Mouse (Mus musculus) heart, postnatal 0 days (tissue): ENCODE results near the gene Rhobtb3. TPM values are rescaled to one million over a fixed set of nuclear protein-coding genes. Genes with fewer than 3 reads are reported as not detected.

Source experiments
- ATAC-seq: fragments of 200-750 bp; cut with Nextera tagmentation; 2 replicates; pipeline ENCODE4 v1.8.0; 2017; ENCODE audit warnings: low read depth, moderate number of reproducible peaks, moderate library complexity; ENCODE audit not compliant: insufficient read depth
- DNase-seq: peaks from one replicate; pipeline ENCODE4 v3.0.0-alpha.2; 2016; ENCODE audit warnings: low spot score
- H3K27ac ChIP-seq: fragments of 300-500 bp; sonication (generic); 2 replicates; pipeline ENCODE4 v1.5.1; 2014; ENCODE audit warnings: low read depth, mild to moderate bottlenecking
- H3K27me3 ChIP-seq: fragments of 300-500 bp; sonication (generic); 2 replicates; pipeline ENCODE4 v1.6.1; 2014; ENCODE audit warnings: low read length, mixed read lengths; ENCODE audit not compliant: control insufficient read depth, insufficient read depth
- H3K36me3 ChIP-seq: fragments of 300-500 bp; sonication (generic); replicated peaks from 2 replicates; pipeline ENCODE4 v1.6.1; 2014; ENCODE audit warnings: low read length, mixed read lengths; ENCODE audit not compliant: control insufficient read depth, insufficient read depth
- H3K4me1 ChIP-seq: fragments of 300-500 bp; sonication (generic); 2 replicates; pipeline ENCODE4 v1.6.1; 2014; ENCODE audit warnings: antibody characterized with exemption; ENCODE audit not compliant: control insufficient read depth, insufficient read depth
- H3K4me2 ChIP-seq: fragments of 300-500 bp; sonication (generic); 2 replicates; pipeline ENCODE4 v1.6.1; 2014; ENCODE audit warnings: low read depth, mild to moderate bottlenecking, low read length, moderate library complexity
- H3K4me3 ChIP-seq: fragments of 300-500 bp; sonication (generic); 2 replicates; pipeline ENCODE4 v1.5.1; 2014; ENCODE audit warnings: low read depth, low read length
- H3K9ac ChIP-seq: fragments of 300-500 bp; sonication (generic); replicated peaks from 2 replicates; pipeline ENCODE4 v1.6.1; 2014; ENCODE audit warnings: low read depth, low read length, mixed read lengths
- H3K9me3 ChIP-seq: fragments of 300-500 bp; sonication (generic); replicated peaks from 2 replicates; pipeline ENCODE4 v1.6.1; 2016; ENCODE audit warnings: low read length; ENCODE audit not compliant: control insufficient read depth
- CTCF ChIP-seq: IDR thresholded peaks from 2 replicates; pipeline ENCODE4 v1.5.1; 2016; ENCODE audit warnings: antibody characterized with exemption, control low read depth, low read depth
- EP300 ChIP-seq: IDR thresholded peaks from 2 replicates; pipeline ENCODE4 v1.6.1; 2016; ENCODE audit warnings: antibody characterized with exemption, low read depth
- WGBS: fragments of 180-500 bp; shearing (Covaris S2); extraction: QIAGEN DNeasy Blood & Tissue Kit; methylation state at CpG from one replicate; pipeline ENCODE4 v1.1.7; 2014; 5-methylcytosine and 5-hydroxymethylcytosine counted together
- polyA plus RNA-seq: library from polyadenylated mRNA; unstranded; fragments of >200 nt; fragmentation: Nextera tagmentation; extraction: Ambion mirVana; gene quantifications from 2 replicates; pipeline ENCODE4 v1.2.1, GENCODE M21; 2015
- total RNA-seq: library from RNA; depleted of rRNA; stranded (reverse); fragments of >200 nt; gene quantifications from 2 replicates; pipeline ENCODE4 v1.2.3, GENCODE M21; 2014; ENCODE audit warnings: low replicate concordance

Gene Rhobtb3
- total and polyA plus RNA-seq, 2 experiments from 2014 or later, result 13.7 to 29.8 TPM

DNA sequence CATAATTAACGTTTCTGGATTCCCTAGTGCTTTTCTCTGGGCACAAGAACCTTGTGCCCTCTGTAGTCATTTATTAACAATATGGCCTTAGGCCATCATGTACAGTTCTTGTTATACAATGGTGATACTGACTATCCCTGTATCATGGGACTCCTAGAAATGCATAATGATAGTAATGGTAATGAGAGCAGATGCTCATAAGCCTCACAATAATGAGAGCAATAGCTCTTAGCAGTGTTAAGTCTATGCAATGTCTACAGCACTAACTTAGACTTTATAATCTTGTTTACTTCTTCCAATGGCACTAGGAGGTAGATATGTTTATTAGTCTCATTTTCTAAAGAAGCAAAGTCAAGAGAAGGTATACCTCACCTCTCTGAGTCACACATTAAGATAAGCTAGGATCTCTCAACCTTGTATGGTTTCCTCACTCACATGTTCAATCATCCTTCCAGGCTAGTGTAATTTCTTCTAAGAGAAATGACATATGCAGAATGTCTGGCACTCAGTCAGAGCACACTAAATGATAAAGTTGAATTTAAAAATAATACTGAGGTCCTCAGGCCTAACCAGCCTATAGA is 84.4 kb downstream of the Rhobtb3 start:
- WGBS, result 65% methylated on average over 1 of the region's 1 CpGs
- no peaks in the 10 kb centered on the region for H3K4me1 ChIP-seq
- TF ChIP-seq CTCF, result no peak
- no peak for ATAC-seq
- H3K4me3 ChIP-seq, result no peak overlapping the region
- no peak overlapping the region for H3K4me2 ChIP-seq
- H3K27me3 ChIP-seq, result no peaks in the 10 kb centered on the region
- no peak overlapping the region for H3K9ac ChIP-seq
- no peaks in the 10 kb centered on the region for H3K9me3 ChIP-seq
- no peaks in the 10 kb centered on the region for H3K36me3 ChIP-seq
- H3K27ac ChIP-seq, result no peak overlapping the region
- no peak for DNase-seq

DNA sequence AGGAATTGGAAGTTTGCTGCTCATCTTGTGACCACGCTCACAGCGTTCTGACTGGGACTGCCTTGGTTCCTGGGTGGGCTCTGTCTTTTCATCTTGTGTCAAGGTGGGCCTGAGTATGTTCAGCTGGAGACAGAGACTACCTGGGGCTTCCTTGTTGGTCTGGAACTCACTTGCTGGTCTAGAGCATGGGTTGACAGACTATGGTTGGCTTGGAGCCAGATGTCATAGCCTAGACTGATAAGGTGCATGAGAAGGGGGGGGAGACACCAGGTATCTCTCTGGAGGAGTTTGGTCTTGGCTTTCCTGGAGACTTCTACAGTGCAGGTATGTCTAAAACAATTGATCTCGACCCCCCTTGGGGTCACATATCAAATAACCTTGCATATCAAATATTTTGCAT is 90.6 kb downstream of the Rhobtb3 start:
- 89% methylated on average over 3 of the region's 3 CpGs for WGBS
- Histone ChIP-seq H3K27me3 (no peaks in the 10 kb centered on the region), H3K36me3 (peaks cover 8% of the 10 kb centered on the region), H3K9ac (no peak overlapping the region), H3K4me1 (no peaks in the 10 kb centered on the region), H3K4me3 (no peak overlapping the region), H3K27ac (no peak overlapping the region), H3K4me2 (no peak overlapping the region), H3K9me3 (no peaks in the 10 kb centered on the region)
- TF ChIP-seq EP300, result no peak
- TF ChIP-seq CTCF, result no peak
- DNase-seq (no peak), ATAC-seq (no peak)

DNA sequence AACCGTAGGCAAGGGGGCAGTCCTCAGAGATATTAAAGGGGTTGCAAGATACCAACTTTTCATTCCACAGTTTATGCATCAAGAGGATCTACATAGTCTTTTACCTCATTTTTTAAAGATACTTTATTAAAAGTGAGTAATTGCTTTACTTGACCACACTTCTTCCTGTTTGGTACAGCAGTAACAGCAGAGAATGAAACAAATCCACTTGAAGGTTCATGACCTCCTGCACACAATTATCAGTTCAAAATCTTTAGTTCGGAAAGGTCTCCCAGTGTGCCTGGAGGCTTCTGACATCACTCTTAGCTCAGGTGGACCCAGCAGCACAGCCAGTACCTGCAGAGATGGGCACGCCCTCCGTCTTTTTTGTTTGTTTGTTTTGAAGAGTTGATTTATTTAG is 91.7 kb downstream of the Rhobtb3 start:
- H3K4me2 ChIP-seq, result no peak overlapping the region
- WGBS, result 82% methylated on average over 4 of the region's 4 CpGs
- TF ChIP-seq CTCF, result no peak
- no peak for TF ChIP-seq EP300

DNA sequence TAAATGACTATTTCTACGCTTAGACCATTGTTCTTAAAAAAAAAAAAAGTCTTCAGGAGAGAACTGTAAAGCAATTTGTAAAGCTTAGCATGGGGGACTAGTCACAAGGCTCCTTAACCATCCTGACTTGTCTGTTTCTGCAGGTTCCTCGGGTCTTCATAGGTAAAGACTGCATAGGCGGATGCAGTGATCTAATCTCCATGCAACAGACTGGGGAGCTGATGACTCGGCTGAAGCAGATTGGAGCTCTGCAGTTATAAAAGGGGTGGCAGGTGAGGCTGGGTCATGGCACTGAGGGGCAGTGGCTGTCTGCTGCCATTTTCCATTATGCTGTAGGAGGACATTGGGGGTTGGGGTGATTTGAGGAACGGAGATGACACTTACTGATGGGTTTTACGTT is 96.7 kb downstream of the Rhobtb3 start:
- Histone ChIP-seq H3K27ac (no peak overlapping the region), H3K9ac (no peak overlapping the region), H3K9me3 (no peaks in the 10 kb centered on the region), H3K4me1 (peaks cover 9% of the 10 kb centered on the region), H3K4me3 (no peak overlapping the region), H3K36me3 (peaks cover 20% of the 10 kb centered on the region), H3K27me3 (no peaks in the 10 kb centered on the region), H3K4me2 (no peak overlapping the region)
- DNase-seq, result no peak
- WGBS, result 80% methylated on average over 6 of the region's 6 CpGs
- no peak for ATAC-seq
- TF ChIP-seq CTCF (no peak), EP300 (no peak)

More for the DNA sequence above, 91.7 kb downstream of the Rhobtb3 start:
- Histone ChIP-seq H3K9ac (no peak overlapping the region), H3K4me1 (no peaks in the 10 kb centered on the region), H3K36me3 (peaks cover 19% of the 10 kb centered on the region), H3K4me3 (no peak overlapping the region), H3K9me3 (no peaks in the 10 kb centered on the region), H3K27me3 (no peaks in the 10 kb centered on the region), H3K27ac (no peak overlapping the region)
- ATAC-seq (no peak), DNase-seq (no peak)

DNA sequence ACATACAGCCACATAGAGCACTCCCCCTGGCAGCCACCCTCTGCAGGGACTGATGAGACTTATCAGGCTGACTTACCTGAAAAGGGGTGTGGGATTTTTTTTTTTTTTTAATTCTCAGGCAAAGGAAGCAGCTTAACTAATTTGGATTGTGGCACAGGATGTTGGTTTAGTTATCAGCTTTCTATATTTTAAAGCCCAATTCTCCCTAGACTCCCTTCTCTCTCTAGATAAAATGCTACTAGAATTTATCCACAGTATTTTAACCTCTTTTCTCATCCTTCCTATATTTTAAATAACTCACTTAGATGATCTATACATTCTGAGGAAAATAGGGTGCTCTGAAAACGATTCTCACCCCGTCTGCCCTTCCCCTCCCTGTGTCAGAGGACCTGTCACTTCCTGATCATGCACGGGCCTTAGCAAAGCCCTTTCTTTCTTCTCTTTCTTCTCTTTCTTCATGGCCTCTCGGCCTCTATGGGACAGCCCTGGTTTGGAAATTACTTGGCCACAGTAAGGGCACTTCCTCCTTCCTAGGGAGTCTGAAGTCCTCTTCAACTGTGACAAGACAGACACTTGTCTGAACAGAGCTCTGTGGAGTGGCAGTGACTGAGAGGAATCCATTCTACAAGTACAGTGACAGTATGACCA is 98.1 kb downstream of the Rhobtb3 start:
- Histone ChIP-seq H3K4me2 (no peak overlapping the region), H3K9me3 (no peaks in the 10 kb centered on the region), H3K27ac (no peak overlapping the region), H3K36me3 (peaks cover 20% of the 10 kb centered on the region), H3K4me1 (peaks cover 22% of the 10 kb centered on the region), H3K27me3 (no peaks in the 10 kb centered on the region), H3K4me3 (no peak overlapping the region), H3K9ac (no peak overlapping the region)
- no peak for ATAC-seq
- WGBS, result 57% methylated on average over 4 of the region's 4 CpGs
- no peak for TF ChIP-seq CTCF
- no peak for TF ChIP-seq EP300
- DNase-seq, result no peak
